Mouse (Mus musculus) CH12.LX (cell line): ENCODE data around the gene Jun.

Experiments used
- ELF1 ChIP-seq: IDR thresholded peaks from 2 replicates; pipeline ENCODE4 v1.6.1; 2014; ENCODE audit warnings: low read depth, mild to moderate bottlenecking, inconsistent platforms, low read length, improper control_type of control experiment
- MAX ChIP-seq: IDR thresholded peaks from 2 replicates; pipeline ENCODE4 v1.6.1; 2011; ENCODE audit warnings: low read length, improper control_type of control experiment
- MEF2A ChIP-seq: IDR thresholded peaks from 2 replicates; pipeline ENCODE4 v1.6.1; 2014; ENCODE audit warnings: low read depth, mild to moderate bottlenecking, inconsistent platforms, low read length, improper control_type of control experiment, borderline replicate concordance
- POLR2A ChIP-seq: IDR thresholded peaks from 2 replicates; pipeline ENCODE4 v1.6.1; 2011; ENCODE audit warnings: low read depth, mild to moderate bottlenecking, improper control_type of control experiment, low read length
- USF1 ChIP-seq: IDR thresholded peaks from 2 replicates; pipeline ENCODE4 v1.6.1; 2014; ENCODE audit warnings: low read depth, mild to moderate bottlenecking, inconsistent platforms, low read length, improper control_type of control experiment
- ZMIZ1 ChIP-seq: IDR thresholded peaks from 2 replicates; pipeline ENCODE4 v1.6.1; 2012; ENCODE audit warnings: low read depth, mild to moderate bottlenecking, inconsistent platforms, low read length, improper control_type of control experiment

GRCm38 (mm10) chr4:95076279-95076678, 24.3 kb upstream of the Jun start:
- TF ChIP-seq POLR2A (no peak), ELF1 (no peak), USF1 (no peak), MEF2A (no peak), MAX (no peak), ZMIZ1 (no peak)
